ENCODE assay signal across 8 mouse cellular contexts in the genomic region with DNA sequence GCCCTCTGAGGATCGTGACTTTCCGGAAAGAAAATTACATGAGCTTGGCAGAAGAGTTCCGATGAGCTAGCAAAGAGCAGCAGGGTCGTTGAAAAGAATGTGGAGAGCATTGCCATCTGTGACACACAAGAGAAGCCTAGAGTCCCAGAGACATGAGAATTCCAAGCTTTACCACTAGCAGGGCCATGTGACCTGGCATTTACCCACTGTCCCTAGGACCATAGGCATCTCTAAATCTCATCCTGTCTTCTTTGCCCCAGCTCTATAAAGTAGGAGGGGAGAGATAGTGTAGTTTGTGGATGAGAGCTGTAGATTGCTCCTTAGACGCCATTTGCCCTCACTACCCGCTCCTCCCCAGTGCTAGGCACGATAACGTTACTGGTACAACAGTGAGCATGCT. TPM values are rescaled to one million over a fixed set of nuclear protein-coding genes. Genes with fewer than 3 reads are reported as not detected.
DNase-seq lines count a peak whose midpoint lies in the region; ATAC-seq and TF ChIP-seq lines count a peak whose summit lies in the region.

A gene (minus strand): TSS at position 101 of the 400 bp plus-strand sequence.

- no peak within 1 kb of the TSS for H3K4me2 ChIP-seq in limb, embryonic 14.5 days (replicated peaks; ENCODE audit: low read depth, low read length, severe bottlenecking)

- H3K4me3 ChIP-seq in testis, adult 2 months (ENCODE audit: control insufficient read depth, low read depth, low read length) = peak within 1 kb of the TSS; percentile 66
- no peak within 1 kb of the TSS for H3K4me3 ChIP-seq in forebrain, embryonic 10.5 days
- no peak within 1 kb of the TSS for H3K4me3 ChIP-seq in limb, embryonic 14.5 days (replicated peaks; ENCODE audit: low read length)

- TF ChIP-seq CTCF in testis, adult 2 months (IDR thresholded peaks at IDR 0.05; ENCODE audit: control insufficient read depth, insufficient read depth, insufficient replicate concordance, low read depth, low read length) = no peak

- WGBS in forebrain, embryonic 10.5 days = 93% methylated on average over 8 of the region's 8 CpGs
- WGBS in limb, embryonic 14.5 days = 91% methylated on average over 8 of the region's 8 CpGs

- H3K9me3 ChIP-seq in forebrain, embryonic 10.5 days = no peaks in the 10 kb centered on the region
- no peaks in the 10 kb centered on the region for H3K9me3 ChIP-seq in limb, embryonic 14.5 days (ENCODE audit: control insufficient read depth, low read length)

- no peak for DNase-seq in testis, postnatal 14 days (ENCODE audit: low spot score)
- DNase-seq in forebrain, embryonic 10.5 days (ENCODE audit: extremely low spot score, low spot score) = no peak
- no peak for DNase-seq in heart, postnatal 36 days
- no peak for DNase-seq in limb, embryonic 14.5 days (ENCODE audit: low spot score)
- no peak for DNase-seq in embryo, embryonic 10 days (ENCODE audit: low spot score)
- no peak for DNase-seq in cerebellum, postnatal 36 days

- TF ChIP-seq POLR2A in testis, adult 2 months (IDR thresholded peaks at IDR 0.05; ENCODE audit: control insufficient read depth, low read depth, low read length) = no peak
- no peak for TF ChIP-seq POLR2A in limb, embryonic 14.5 days (IDR thresholded peaks at IDR 0.05; ENCODE audit: borderline replicate concordance, extremely low read depth, insufficient read depth, insufficient read length)

- intact Hi-C loops in heart, postnatal 36 days (cut with DNase I) = no loop called here

- ATAC-seq in limb, embryonic 14.5 days (ENCODE audit: low FRiP score, low read depth) = no peak
- no peak for ATAC-seq in cerebellum, adult (ENCODE audit: insufficient number of reproducible peaks, low FRiP score, low TSS enrichment)

- no peak within 1 kb of the TSS for H3K9ac ChIP-seq in limb, embryonic 14.5 days (ENCODE audit: low read depth, low read length, severe bottlenecking)

- H3K36me3 ChIP-seq in testis, adult 2 months (ENCODE audit: control insufficient read depth, insufficient read depth, low read length) = no peaks in the 10 kb centered on the region
- no peaks in the 10 kb centered on the region for H3K36me3 ChIP-seq in forebrain, embryonic 10.5 days (replicated peaks)
- H3K36me3 ChIP-seq in limb, embryonic 14.5 days (ENCODE audit: control insufficient read depth, insufficient read depth, low read length) = no peaks in the 10 kb centered on the region

- no peaks in the 10 kb centered on the region for H3K4me1 ChIP-seq in testis, adult 2 months (ENCODE audit: control insufficient read depth, insufficient read depth, low read length)
- peaks cover 10% of the 10 kb centered on the region for H3K4me1 ChIP-seq in forebrain, embryonic 10.5 days
- H3K4me1 ChIP-seq in limb, embryonic 14.5 days (ENCODE audit: control insufficient read depth, insufficient read depth, low read length) = no peaks in the 10 kb centered on the region

- no peaks in the 10 kb centered on the region for H3K27me3 ChIP-seq in testis, adult 2 months (ENCODE audit: control insufficient read depth, insufficient read depth, low read length)
- H3K27me3 ChIP-seq in forebrain, embryonic 10.5 days (ENCODE audit: poor library complexity, severe bottlenecking) = no peaks in the 10 kb centered on the region
- no peaks in the 10 kb centered on the region for H3K27me3 ChIP-seq in limb, embryonic 14.5 days (ENCODE audit: control insufficient read depth, insufficient read depth, low read length)

- no peak within 1 kb of the TSS; the same call in 1 of the 2 replicates for H3K27ac ChIP-seq in testis, adult 2 months (ENCODE audit: control insufficient read depth, insufficient read depth, low read depth, low read length)
- H3K27ac ChIP-seq in forebrain, embryonic 10.5 days = no peak within 1 kb of the TSS
- no peak within 1 kb of the TSS for H3K27ac ChIP-seq in limb, embryonic 14.5 days (replicated peaks; ENCODE audit: low read depth, low read length)

RNA-seq across cellular contexts. Expression of the gene that starts here (rescaled TPM):
- 50.4 and 59.4 TPM in 2 replicates for polyA plus RNA-seq in testis, adult 2 months (2012; rRNA removed)
- polyA plus RNA-seq in forebrain, embryonic 10.5 days (2016; fragmentation: Nextera tagmentation; extraction: Ambion mirVana) = 44.4 and 49.3 TPM in 2 replicates
- total RNA-seq in heart, postnatal 36 days (2021) = 10 to 100 TPM; 20.1 to 22.2 TPM
- polyA plus RNA-seq in limb, embryonic 14.5 days (2012; rRNA removed) = 22.7 and 29.0 TPM in 2 replicates
- polyA plus RNA-seq in limb, embryonic 14.5 days (2014; fragmentation: Nextera tagmentation; extraction: Ambion mirVana) = 42.6 and 43.4 TPM in 2 replicates
